Mouse (Mus musculus) C2C12 (cell line): ENCODE results near the gene Smim17.
"Not testable (repeated sequence)": the region's sequence is repeated elsewhere in the genome, so short reads cannot be mapped to it uniquely, and the experiment has no call there.

Source experiments
- CTCF ChIP-seq: IDR thresholded peaks from one replicate; pipeline ENCODE4 v1.5.1; 2011; ENCODE audit not compliant: control insufficient read depth, insufficient read depth, insufficient read length
- USF1 ChIP-seq: IDR thresholded peaks from one replicate; pipeline ENCODE4 v1.6.1; 2011; ENCODE audit warnings: low read depth, mild to moderate bottlenecking, control low read depth, moderate library complexity

DNA sequence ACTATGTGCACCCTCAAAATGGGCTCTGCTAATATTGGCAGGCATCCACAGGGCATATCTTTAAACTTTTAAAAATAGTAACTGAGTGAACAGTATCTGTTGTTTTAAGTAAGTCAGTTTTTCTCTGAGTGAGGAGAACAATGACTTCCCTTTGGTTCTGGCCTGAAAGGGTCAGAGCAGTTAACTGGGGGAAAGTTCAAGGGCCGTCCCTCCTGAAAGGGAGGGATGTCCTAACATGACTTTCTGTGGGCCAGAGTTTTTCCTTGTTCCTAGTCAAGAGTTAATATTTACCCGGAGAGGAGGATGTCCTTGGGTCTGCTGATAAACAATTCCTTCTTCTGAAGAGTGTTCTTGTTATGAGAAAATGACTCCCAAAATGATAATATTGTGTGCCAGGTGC, 79.1 kb downstream of the Smim17 start:
- not testable (repeated sequence) for TF ChIP-seq CTCF, USF1
